Mouse (Mus musculus): ENCODE data around the gene P3h3.
A peak's percentile ranks its signal among the peaks of the same experiment; 100 is the strongest.

Gene P3h3

DNA sequence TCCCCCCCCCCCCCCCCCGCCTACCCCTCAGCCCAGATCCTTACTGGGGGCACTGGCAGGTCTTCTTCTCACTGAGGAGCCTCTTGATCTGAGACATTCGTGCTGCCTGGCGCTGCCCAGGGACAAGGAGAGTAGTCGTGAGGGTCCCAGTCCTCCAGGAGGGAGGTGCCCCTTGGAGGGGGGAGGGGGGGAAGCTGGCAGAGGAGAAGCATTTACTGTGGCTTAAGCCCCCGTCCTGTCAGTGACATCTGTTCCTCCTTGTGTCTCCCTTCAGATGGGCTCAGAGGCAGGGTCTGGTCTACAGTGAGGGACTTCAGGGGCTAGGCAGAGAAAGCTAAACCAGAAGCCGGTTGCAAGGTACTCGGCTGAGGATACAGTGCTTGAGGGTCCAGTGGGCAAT lies 9.0 kb upstream of the P3h3 start:
- no peak for DNase-seq (ENCODE audit: inconsistent age in 2 of 2, low spot score in 1 of 2)

DNA sequence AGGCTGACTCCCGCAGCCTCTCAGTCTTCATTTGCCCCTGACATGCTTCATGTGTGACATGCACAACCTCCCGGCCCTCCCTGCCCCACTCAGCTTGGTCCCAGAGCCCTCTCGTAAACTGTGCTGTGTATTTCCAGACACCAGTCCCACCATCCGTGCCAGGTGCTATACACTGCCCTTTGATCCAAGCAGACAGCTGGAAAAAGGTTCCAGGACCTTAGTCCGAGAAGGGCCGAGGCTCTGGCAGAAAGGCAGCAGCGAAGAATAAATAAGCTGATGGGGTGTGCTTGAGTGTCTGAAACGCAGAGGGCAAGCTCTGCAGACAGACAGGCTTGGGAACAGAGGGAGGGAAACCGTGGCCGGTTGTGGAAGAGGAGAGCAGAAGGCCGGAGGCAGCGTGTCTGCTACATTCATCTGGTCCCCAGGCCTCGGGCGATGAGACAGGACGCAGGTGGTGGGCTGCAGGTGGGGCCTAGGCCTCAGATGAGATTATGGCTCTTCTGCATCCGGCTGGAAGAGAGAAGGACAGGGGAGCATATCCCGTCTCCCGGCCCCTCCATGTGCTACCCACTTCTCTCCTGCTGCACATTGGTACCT lies 8.3 kb upstream of the P3h3 start:
- DNase-seq (ENCODE audit: inconsistent age in 2 of 2, low spot score in 1 of 2): no peak

DNA sequence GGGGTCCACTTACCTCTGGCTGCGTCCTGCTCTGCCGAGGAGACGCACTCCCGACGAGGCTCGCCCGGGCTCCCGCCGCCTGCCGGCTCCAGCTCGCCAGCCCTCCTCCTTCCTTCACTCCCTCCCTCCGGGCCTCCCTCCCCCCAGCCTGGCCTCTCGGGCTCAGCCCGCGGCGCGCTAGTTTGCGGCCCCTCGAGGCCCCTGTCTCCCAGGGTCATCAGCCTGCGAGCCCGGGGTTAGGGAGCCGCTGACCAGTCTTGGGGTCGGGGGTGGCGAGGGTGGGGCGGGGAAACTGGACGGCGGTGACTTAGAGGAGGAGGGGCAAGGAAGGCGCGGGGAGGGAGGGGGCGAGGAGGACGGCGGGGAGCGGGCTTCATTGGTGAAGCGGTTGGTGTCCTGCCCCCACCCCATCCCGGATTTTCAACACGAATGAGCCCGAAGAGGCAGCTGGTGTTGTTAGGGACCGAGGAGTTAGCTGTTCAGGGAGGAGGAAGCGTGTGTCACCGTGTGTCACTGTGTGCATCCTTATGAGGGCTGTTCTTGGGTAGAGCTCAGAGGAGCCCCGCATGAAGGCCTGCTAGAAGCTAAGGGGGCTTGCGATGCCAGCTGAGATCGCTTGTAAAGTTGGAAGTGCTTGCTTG lies 6.2 kb upstream of the P3h3 start, which contains the start of gene Gpr162:
Gene Gpr162 (minus strand): TSS at position 326 of the 641 bp plus-strand sequence.
- DNase-seq (ENCODE audit: inconsistent age in 2 of 2, low spot score in 1 of 2): peak; percentile 58 to 78

DNA sequence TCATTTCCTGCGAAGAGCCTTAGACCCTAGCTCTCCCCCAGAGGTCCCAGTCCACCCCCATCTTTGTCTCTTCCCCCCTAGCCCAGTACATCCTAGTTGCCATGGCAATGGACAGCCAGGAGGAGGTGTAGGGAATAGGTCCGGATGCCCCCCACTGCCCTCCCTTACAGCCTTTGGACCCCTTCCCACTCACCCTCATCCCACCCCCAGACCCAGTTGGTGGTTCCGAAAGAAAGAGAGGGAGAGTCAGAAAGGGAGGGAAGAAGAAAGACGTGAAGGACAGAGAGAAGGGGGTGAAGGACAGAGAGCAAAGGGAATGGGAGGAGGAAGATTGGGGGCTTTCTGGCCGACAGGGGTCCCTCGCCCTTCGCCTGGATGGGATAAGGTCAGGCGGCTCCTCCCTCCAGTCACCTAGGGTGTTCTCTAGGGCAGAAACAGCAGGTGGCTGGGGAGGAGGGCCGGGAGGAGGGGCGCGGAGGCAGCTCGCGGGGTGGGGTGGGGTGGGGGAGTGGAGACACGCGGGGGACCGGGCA lies 5.6 kb upstream of the P3h3 start:
- no peak for DNase-seq (ENCODE audit: inconsistent age in 2 of 2, low spot score in 1 of 2)

DNA sequence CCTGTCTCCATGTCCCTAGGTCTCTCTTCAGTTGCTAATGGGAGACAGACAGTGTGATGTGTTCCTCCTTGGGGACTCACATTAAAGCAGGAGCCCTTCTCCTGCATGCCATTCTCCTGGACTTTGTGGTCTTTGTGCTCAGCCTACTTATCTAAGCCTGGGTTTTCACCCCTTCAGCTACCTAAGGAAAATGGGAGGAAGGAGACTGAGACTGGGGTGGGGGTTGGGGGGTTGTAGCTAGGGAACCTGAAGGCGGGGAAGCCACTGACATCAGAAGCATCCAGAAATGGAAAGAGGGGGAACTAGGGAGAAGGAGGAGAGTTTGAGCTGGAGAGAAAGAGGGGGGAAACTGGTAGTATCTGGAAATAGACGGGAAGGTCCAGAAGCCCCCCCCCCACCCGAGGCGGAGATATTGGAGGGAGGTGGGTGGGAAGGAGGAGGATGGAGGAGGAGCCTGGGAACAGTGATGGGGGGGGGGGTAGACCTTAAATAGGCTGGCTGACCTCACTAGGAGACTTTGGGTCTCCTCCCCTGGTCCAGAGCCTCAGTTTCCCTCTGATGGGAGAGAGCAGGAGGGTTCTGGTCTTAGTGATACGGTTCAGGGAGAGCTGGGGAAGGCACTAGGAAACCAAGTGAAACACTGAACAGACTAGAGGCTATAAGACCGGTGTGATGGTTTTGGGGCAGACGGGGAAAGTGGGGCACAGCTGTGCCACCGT lies 5.0 kb upstream of the P3h3 start:
- DNase-seq (ENCODE audit: inconsistent age in 2 of 2, low spot score in 1 of 2): no peak

DNA sequence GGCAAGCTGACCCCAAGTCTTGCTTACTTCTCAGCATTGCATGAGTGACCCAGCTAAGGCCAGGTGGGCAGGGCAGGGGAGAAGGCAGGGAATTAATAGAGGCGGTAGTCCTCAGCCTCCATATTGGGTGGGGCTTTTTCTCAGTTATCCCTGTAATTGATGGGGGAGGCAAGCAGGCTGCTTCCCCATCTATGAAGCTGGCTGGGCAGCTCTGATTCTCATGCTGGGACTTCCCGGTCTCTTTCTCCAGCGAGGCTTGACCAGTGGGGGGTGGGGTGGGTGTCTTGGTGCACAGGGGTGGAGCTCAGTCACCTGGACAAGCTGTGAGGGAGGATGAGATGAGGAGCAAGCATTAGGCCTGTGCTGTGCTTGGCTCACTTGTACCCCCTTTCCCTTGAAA lies 4.2 kb upstream of the P3h3 start:
- DNase-seq (ENCODE audit: inconsistent age in 2 of 2, low spot score in 1 of 2): no peak

DNA sequence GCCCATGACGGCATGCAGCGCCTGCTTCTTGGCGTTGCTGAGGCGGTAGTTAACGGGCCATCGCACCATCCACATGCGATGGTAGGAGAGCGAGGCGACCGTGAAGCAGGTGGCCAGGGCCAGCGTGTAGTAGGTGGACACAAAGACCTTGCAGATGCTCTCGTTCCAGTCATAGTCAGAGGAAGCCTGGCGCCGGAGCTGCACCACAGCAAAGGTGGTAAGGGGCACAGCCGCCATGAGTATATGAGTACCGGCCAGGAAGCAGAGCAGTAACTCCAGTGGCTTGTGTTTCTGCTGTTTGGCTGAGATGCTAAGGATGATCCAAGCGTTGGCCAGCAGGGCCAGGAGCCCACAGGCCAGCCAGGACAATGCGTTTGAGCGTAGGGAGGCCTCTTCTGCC lies 3.7 kb upstream of the P3h3 start:
- no peak for DNase-seq (ENCODE audit: inconsistent age in 2 of 2, low spot score in 1 of 2)

DNA sequence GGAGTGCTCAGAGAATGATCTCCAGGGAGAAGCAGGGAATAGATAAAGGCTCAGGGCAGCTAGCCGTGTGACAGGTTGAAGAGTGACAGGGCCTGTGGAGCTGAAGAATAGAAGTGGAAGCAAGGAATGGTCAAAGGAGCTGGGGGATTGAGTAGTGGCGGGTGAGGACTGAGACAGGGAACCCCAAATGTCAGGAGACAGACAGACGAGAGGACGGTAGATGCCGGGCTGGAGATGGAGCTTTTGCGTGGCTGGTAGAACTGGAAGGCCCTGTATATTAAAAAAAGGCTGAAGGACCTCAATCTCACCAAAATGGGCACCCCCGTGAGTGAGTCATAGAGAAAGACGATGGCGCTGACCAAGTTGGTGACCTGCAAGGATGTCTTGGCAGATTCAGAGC lies 3.0 kb upstream of the P3h3 start:
- no peak for DNase-seq (ENCODE audit: inconsistent age in 2 of 2, low spot score in 1 of 2)

DNA sequence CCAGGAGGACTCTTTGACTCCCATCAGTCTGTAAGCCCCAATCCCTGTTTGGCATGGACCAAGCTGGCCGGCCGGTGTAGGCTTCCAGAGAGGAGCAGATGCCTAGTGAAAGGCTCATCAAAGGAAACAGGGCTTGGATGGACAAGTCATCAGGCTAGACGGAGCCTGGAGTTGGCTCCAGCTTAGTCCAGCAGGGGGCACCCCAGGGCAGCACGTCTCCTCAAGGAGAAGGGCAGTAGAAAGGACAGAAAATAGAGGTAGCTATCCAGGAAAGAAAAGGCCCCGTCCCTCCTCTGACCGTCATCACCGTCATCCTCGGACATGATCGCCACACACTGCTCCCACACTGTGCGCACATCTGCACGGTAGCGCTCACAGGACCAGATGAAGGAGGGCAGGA lies 2.2 kb upstream of the P3h3 start:
- peak; percentile 84 to 96 for DNase-seq (ENCODE audit: inconsistent age in 2 of 2, low spot score in 1 of 2)

DNA sequence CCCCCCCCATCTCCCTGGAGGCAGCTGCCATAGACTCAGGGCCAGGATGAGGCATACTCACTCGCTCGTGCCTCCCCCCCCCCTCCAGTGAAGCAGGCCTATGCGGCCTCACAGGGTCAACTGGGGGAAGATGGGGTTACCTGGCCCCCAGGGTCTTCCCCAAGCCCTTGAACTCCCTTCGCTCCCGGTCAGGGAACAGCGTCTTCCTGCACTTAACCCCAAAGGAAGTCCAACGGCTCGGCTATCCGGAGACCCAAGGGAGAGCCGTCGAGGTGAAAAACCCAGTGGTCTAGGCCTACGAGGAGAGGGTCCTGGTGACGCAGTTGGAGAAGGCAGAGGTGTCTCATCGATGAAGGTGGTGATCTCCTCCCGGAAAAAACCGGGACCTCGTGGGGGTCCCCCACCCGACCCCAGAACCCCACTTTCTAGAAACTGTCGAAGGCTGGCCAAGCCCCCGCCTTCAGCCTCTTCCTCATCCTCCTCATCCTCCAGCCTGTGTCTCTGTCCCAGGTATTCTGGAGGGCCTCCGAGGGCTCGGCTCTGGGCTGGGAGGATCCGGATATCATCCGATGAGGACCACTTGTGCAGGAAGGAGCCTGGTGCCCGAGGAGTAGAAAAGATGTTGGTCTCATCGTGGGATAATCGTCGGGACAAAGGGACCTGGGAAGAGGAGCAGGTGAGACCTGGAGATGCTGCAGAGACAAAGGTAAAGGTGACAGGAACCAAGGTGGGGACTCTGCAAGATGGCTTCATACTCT lies 1.2 kb upstream of the P3h3 start:
- peak in 1 of 2 experiments; percentile 33 for DNase-seq (ENCODE audit: inconsistent age in 2 of 2, low spot score in 1 of 2)

DNA sequence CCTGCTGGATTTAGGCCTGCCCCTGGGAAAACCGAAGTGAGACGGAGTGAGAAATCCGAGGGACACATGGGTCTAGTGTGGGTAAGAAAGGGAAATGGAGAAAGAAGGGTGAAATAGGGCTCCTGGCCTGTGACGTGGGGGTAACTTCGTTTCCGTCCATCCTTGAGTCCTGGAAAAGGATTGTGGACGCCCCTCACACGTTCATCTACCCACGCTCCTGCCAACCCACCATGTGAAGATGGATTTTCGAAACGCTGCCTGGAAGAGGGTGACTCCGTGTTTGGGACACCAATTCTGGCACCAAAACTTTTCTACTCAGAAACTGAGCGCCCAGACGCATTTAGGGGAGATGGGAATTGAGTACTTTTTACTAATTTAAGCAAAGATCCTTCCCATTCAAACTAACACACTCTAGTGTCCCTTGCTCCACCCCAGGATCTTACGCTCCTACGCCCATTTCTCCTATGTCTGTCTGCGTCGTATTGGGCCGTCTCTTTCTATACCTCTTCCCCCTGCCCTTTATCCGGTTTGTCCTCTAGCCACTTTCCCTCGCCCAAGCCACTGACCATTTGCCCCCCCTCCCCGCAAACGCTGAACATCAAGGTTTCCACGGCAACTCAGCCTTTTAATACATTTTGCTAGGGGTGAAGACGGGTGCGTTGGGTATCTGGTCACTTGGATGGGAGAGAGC lies 433 bp upstream of the P3h3 start:
- no peak for DNase-seq (ENCODE audit: inconsistent age in 2 of 2, low spot score in 1 of 2)

DNA sequence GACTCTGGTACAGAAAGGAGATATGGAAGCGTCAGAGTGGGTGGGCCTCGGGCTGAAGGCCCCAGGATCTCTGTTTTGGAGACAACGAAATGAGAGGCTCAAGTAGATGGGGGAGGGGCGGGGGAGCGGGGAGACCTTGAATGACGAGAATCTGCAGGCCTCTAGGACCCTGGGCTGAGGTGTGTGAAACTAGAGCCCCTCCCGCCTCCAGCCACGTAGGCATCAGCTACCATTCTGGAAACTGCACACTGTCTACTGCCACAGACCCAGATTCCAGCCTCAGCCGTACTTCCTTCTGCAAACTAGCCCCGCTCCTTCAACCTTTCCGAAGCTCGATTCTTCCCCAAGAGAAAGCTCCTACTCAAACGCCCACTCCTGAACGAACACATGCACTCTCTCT lies 1.2 kb downstream of the P3h3 start:
- peak in 1 of 2 experiments; percentile 39 for DNase-seq (ENCODE audit: inconsistent age in 2 of 2, low spot score in 1 of 2)

DNA sequence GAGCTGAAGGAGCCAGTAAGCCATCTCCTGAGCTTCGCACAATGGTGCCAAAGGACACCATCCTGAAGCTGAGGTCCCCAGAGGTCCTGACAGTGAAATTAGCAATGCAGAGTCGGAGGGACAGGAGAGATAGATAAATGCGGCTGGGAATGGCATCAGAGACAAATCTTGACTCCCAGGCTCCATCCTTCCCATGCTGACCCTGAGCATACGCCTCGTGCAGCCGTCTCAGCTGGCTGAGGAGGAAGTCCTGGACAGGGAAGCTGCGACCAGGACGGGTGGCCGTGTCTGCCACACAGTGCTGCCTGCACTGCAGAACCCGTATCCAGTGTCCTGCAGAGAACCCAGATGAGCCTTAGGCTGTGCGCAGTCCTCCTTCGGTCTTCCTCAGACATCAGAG lies 2.9 kb downstream of the P3h3 start:
- no peak for DNase-seq (ENCODE audit: inconsistent age in 2 of 2, low spot score in 1 of 2)

DNA sequence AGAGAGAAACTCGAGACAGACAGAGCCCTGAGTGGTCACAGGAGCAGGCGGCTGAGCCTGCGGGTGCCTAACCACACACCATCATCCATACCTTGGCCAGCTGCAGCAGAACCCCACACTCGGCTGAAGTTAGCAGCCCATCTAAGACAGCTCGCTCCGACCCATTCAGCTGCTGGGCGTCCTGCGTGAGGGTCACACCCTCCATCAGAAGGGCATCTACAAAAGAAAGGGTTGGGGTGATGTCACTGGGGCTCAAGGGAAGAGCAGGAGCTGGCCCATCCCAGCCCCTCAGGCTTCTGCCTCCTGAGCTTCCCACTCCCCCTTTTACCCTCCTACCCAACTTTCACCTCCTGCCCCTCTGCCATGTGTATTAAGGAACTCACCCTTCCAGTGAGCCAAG lies 7.0 kb downstream of the P3h3 start:
- no peak for DNase-seq (ENCODE audit: inconsistent age in 2 of 2, low spot score in 1 of 2)

DNA sequence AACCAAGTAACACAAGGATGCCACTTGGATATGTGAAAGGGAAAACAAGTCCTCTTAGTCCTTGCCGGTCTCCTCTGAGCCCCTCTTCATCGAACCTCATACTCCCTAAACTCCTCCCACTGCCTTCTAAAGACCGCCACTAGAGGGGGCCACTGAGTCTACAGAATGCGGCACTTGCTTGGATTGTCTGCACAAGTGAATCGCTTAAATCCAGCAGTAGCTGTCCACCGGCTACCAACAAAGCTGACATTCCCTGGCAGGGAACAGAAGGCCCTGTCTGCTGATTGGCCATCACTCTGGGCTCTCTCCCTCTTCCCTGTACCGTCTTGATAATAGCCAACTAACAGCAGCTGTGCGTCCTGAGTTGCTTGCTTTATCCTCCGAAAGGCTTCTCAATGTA lies 10.2 kb downstream of the P3h3 start:
- peak; percentile 87 to 97 for DNase-seq (ENCODE audit: inconsistent age in 2 of 2, low spot score in 1 of 2)

DNA sequence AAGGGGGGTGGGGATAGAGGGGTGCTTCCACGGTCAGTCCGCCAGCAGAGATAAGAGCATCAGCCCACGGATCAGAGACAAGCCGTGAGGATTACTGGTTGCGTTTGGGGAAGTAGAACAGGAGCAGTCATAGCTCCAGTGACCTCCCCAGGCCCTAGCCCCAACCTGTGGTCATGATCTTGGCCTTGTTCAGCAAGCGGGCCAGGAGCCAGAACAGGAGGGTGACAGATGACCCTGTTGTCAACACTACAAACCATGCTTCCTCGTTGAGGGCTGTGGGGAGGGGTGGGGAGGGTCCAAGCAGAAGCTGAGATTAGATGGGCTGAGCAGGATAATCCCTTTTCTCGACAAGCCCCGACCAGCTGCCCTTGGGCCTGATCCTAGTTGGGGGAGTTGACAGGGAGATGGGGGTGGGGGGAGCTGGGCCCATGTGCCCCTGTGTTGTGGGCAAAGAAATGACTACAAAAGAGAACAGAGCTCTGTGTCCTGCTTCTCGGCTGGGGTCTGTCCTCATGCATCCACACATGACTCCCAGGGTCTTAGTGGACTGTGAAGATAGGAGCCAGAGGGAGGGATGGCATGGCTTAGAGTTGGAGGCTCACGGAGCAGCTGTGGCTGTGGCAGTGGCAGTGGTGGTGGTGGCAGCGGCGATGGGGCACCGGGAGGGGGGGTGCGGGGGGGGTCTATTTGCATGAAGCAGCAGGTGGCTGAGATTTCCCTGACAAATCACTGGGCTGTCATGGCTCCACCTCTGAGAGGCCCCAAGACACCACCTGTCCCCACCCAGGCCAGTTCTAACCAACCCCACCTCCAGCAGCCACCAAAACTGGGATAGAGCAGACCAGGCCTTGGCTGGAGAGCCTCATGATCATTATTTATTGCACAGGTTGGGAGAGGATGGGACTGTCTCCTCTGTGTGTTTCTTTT lies 17.0 kb downstream of the P3h3 start, which contains the start of gene Gnb3:
Gene Gnb3 (minus strand): TSS at position 35 of the 927 bp plus-strand sequence.
- peak in 1 of 2 experiments; percentile 72 for DNase-seq (ENCODE audit: inconsistent age in 2 of 2, low spot score in 1 of 2)

DNA sequence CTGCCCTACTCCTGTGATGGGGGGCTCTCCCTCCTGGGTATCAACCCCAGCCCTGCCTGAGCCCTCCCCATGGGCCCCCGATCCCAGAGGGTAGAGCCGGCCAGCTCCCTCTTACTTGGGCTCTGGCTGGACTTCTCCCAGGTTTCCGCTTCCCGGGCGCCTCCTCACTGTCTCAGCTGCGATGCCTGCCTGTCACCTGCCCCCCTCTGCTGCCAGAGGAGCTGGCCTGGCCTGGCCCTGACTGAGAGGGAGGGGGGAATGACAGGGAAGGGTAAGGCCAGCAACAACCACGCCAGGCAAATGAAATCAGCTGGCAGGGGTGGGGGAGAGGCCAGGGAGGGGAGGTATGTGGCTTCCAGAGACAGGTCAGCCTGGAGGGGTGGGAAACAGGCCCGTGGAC lies 17.7 kb downstream of the P3h3 start:
- DNase-seq (ENCODE audit: inconsistent age in 2 of 2, low spot score in 1 of 2): peak in 1 of 2 experiments; percentile 38

DNA sequence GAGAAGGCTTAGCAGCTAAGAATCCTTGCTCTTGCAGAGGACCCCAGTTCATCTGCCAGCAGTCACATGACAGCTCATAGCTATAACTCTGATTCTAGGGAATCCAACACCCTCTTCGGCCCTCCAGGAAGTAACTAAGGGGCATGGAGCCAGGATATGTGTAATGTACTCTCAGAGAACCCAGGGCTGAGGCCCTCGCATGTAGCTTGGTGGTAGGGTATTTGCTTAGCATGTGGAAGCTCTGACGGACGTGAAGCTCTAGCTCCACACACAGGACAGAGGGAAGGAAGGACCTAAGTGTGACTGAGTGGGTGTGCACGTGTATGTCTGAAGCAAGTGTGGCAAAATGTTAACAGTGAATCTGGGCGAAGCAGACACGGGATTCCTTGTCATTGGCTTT lies 21.1 kb downstream of the P3h3 start:
- DNase-seq (ENCODE audit: inconsistent age in 2 of 2, low spot score in 1 of 2): peak in 1 of 2 experiments; percentile 23

DNA sequence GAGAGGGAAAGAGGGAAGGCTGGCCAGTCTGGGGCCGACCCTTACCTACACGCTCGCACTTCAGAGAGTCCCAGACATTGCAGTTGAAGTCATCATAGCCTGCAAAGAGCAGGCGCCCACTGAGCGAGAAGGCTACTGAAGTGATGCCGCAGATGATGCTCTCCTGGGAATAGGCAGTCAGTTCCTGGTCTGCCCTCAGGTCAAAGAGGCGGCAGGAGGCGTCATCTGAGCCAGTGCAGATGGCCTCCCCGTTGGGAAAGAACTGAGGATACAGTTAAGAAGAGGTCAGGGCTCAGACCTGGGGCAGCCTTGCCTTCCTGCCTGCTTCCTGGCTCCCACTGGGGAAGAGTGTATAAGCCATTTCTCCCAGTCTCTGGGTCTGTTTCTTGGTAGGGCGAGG lies 22.0 kb downstream of the P3h3 start:
- DNase-seq (ENCODE audit: inconsistent age in 2 of 2, low spot score in 1 of 2): peak in 1 of 2 experiments; percentile 25
